Mouse (Mus musculus): Measurements from ENCODE around the gene Hp. TPM values are rescaled to one million over a fixed set of nuclear protein-coding genes. Genes with fewer than 3 reads are reported as not detected.

Hp gene
- polyA plus RNA-seq, 1 experiment from 2014 or later: 29.7 TPM

GRCm38 (mm10) chr8:109544049-109544448, 34.9 kb downstream of the Hp start:
- Histone ChIP-seq H3K4me2 (no peak overlapping the region), H3K4me1 (no peaks in the 10 kb centered on the region), H3K36me3 (peaks cover 26% of the 10 kb centered on the region), H3K27me3 (no peaks in the 10 kb centered on the region), H3K4me3 (no peak overlapping the region), H3K9me3 (no peaks in the 10 kb centered on the region), H3K27ac (no peak overlapping the region), H3K9ac (no peak overlapping the region)
- ATAC-seq (ENCODE audit: borderline replicate concordance, extremely low read depth, low FRiP score, low TSS enrichment): no peak
- WGBS: 44% methylated on average over 3 of the region's 3 CpGs

- no peak overlapping the region for H3K9ac ChIP-seq
- H3K27ac ChIP-seq: no peak overlapping the region
- 71% methylated on average over 8 of the region's 8 CpGs for WGBS
- no peak overlapping the region for H3K4me3 ChIP-seq
- ATAC-seq (ENCODE audit: borderline replicate concordance, extremely low read depth, low FRiP score, low TSS enrichment): no peak
- no peaks in the 10 kb centered on the region for H3K27me3 ChIP-seq
- no peak overlapping the region for H3K4me2 ChIP-seq
- H3K36me3 ChIP-seq: peaks cover 14% of the 10 kb centered on the region
- no peaks in the 10 kb centered on the region for H3K4me1 ChIP-seq
- H3K9me3 ChIP-seq: no peaks in the 10 kb centered on the region
These were observed 36.0 kb downstream of the Hp start for GRCm38 (mm10) chr8:109542748-109543519.

DNA sequence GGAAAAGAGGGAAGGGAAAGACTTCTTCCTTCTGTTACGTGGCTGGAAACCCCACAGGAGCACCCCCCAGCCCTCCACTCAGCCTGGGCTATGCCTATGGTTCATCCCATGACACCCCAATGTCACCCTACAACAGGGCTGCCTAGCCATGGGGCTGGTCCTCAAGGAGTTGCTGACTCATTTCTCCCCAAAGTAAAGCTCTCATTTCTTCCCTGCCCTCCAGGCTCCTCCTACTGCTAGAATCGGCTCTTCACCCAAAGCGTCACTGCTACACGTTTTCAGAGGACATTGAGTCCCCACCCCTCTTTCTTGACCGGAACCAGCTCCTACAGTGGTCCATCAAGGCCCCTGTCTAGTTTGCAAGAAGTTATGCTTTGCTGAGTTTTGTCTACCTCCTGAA, 36.8 kb downstream of the Hp start:
- ATAC-seq (ENCODE audit: borderline replicate concordance, extremely low read depth, low FRiP score, low TSS enrichment): no peak
- H3K4me2 ChIP-seq: no peak overlapping the region
- no peaks in the 10 kb centered on the region for H3K27me3 ChIP-seq
- WGBS: 70% methylated on average over 5 of the region's 5 CpGs
- no peak overlapping the region for H3K4me3 ChIP-seq
- peaks cover 7% of the 10 kb centered on the region for H3K36me3 ChIP-seq
- no peaks in the 10 kb centered on the region for H3K9me3 ChIP-seq
- no peaks in the 10 kb centered on the region for H3K4me1 ChIP-seq
- no peak overlapping the region for H3K27ac ChIP-seq
- no peak overlapping the region for H3K9ac ChIP-seq

GRCm38 (mm10) chr8:109536703-109537102, 42.3 kb downstream of the Hp start:
- Histone ChIP-seq H3K27me3 (no peaks in the 10 kb centered on the region), H3K9me3 (no peaks in the 10 kb centered on the region), H3K4me1 (no peaks in the 10 kb centered on the region), H3K27ac (no peak overlapping the region), H3K4me3 (peak overlapping the region; percentile 21; the same call in 1 of the 2 replicates), H3K36me3 (no peaks in the 10 kb centered on the region), H3K4me2 (peak overlapping the region; percentile 48), H3K9ac (0 out of 2 replicates have a peak overlapping the region, but pooled peaks have one; percentile 17)
- peak; percentile 83 for ATAC-seq (ENCODE audit: borderline replicate concordance, extremely low read depth, low FRiP score, low TSS enrichment)
- 3% methylated on average over 5 of the region's 5 CpGs for WGBS

DNA sequence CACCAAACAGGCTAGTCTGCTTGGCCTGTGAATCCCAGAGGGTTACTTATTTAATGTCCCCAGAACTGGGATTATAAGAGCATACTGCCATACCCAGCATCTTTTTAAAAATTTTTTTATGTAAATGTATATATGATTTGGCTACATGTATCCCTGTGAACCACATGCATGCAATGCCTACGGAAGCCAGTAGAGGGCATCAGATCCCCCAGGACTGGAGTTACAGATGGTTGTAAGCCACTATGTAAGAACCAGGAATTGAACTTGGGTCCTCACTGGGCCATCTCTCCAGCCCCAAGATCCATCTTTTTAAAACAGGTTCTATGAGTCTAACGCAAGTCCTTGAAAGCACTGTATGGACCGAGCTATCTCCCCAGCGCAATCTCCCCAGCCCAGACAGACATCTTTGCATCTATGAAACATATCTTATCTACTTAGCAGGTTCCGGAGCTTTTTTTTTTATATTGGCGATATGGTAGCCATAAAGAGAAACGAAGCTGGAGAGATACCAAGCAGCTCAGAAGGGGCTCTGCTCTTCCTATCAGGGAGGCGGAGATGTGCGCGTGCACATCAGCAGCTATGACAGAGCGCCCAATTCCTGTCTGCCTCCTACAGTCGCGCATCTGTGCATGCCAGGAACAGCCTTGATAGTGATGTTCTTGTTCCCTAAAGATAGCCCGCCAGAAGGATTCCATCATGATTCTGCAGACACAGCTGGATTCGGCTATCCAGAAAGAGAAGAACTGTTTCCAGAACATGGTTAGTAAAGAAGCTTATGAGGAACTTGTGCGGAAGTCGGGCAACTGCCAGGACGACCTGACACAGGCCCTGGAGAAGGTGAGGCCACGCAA, 43.6 kb downstream of the Hp start:
- 82% methylated on average over 19 of the region's 19 CpGs for WGBS
- Histone ChIP-seq H3K27ac (no peak overlapping the region), H3K27me3 (no peaks in the 10 kb centered on the region), H3K4me3 (no peak overlapping the region), H3K4me2 (no peak overlapping the region), H3K4me1 (no peaks in the 10 kb centered on the region), H3K9me3 (no peaks in the 10 kb centered on the region), H3K36me3 (no peaks in the 10 kb centered on the region), H3K9ac (no peak overlapping the region)
- ATAC-seq (ENCODE audit: borderline replicate concordance, extremely low read depth, low FRiP score, low TSS enrichment): no peak

Other genes starting within 250 kb of the Hp start
- not detected in 2 replicates for gene Pmfbp1, start 85.1 kb downstream of the Hp start, polyA plus RNA-seq (2015; fragmentation: Nextera tagmentation; extraction: Ambion mirVana)
- gene Dhx38, start 13.3 kb downstream of the Hp start, polyA plus RNA-seq (2015; fragmentation: Nextera tagmentation; extraction: Ambion mirVana): 24.8 and 25.3 TPM in 2 replicates
- 25.6 and 26.1 TPM in 2 replicates for gene Txnl4b, start 13.3 kb downstream of the Hp start, polyA plus RNA-seq (2015; fragmentation: Nextera tagmentation; extraction: Ambion mirVana)
- 46.7 TPM in 2 replicates for gene Dhodh, start 29.5 kb upstream of the Hp start, polyA plus RNA-seq (2015; fragmentation: Nextera tagmentation; extraction: Ambion mirVana)
- 0.02 and 0.08 TPM in 2 replicates for gene Pkd1l3, start 35.3 kb upstream of the Hp start, polyA plus RNA-seq (2015; fragmentation: Nextera tagmentation; extraction: Ambion mirVana)
- 136 and 140 TPM in 2 replicates for gene Ist1, start 114.1 kb upstream of the Hp start, polyA plus RNA-seq (2015; fragmentation: Nextera tagmentation; extraction: Ambion mirVana)
- 24.8 and 26.0 TPM in 2 replicates for gene Zfp821, start 126.4 kb upstream of the Hp start, polyA plus RNA-seq (2015; fragmentation: Nextera tagmentation; extraction: Ambion mirVana)
- 7.0 and 7.9 TPM in 2 replicates for gene Atxn1l, start 158.6 kb upstream of the Hp start, polyA plus RNA-seq (2015; fragmentation: Nextera tagmentation; extraction: Ambion mirVana)
- 41.9 and 44.2 TPM in 2 replicates for gene Ap1g1, start 199.4 kb upstream of the Hp start, polyA plus RNA-seq (2015; fragmentation: Nextera tagmentation; extraction: Ambion mirVana)

Measured in lung, embryonic 15.5 days (tissue).